Mouse (Mus musculus) thymus, postnatal 0 days (tissue): ENCODE data around the gene Samd13. TPM values are rescaled to one million over a fixed set of nuclear protein-coding genes. Genes with fewer than 3 reads are reported as not detected.

Experiments used
- DNase-seq: peaks from one replicate; pipeline ENCODE4 v3.0.0-alpha.2; 2015; ENCODE audit warnings: low spot score
- polyA plus RNA-seq: library from polyadenylated mRNA; unstranded; fragments of >200 nt; fragmentation: Nextera tagmentation; extraction: Ambion mirVana; gene quantifications from 2 replicates; pipeline ENCODE4 v1.2.1, GENCODE M21; 2015

Gene Samd13
- polyA plus RNA-seq, 1 experiment from 2014 or later = 0.57 TPM

GRCm38 (mm10) chr3:146616533-146617283 is 68.7 kb downstream of the Samd13 start:
- DNase-seq = no peak

- no peak for DNase-seq
Measured at GRCm38 (mm10) chr3:146615496-146615895, 69.9 kb downstream of the Samd13 start, which contains the start of gene Dnase2b. Gene Dnase2b (minus strand): TSS chr3:146615596.

- DNase-seq = no peak
Measured at GRCm38 (mm10) chr3:146611821-146612220, 73.6 kb downstream of the Samd13 start.

- DNase-seq = no peak
Measured at GRCm38 (mm10) chr3:146611261-146611660, 74.1 kb downstream of the Samd13 start.

GRCm38 (mm10) chr3:146610322-146610721 is 75.1 kb downstream of the Samd13 start:
- DNase-seq = no peak

- no peak for DNase-seq
Measured at GRCm38 (mm10) chr3:146607368-146607767, 78.0 kb downstream of the Samd13 start.

GRCm38 (mm10) chr3:146604647-146605046 is 80.7 kb downstream of the Samd13 start:
- DNase-seq = no peak

GRCm38 (mm10) chr3:146602531-146602930 is 82.9 kb downstream of the Samd13 start:
- no peak for DNase-seq

- DNase-seq = no peak
Measured at GRCm38 (mm10) chr3:146601205-146601604, 84.2 kb downstream of the Samd13 start.

- DNase-seq = no peak
Measured at GRCm38 (mm10) chr3:146599198-146599900, 86.0 kb downstream of the Samd13 start.

GRCm38 (mm10) chr3:146598411-146598810 is 87.0 kb downstream of the Samd13 start:
- no peak for DNase-seq

GRCm38 (mm10) chr3:146596864-146597263 is 88.5 kb downstream of the Samd13 start:
- DNase-seq = no peak

GRCm38 (mm10) chr3:146596387-146596786 is 89.0 kb downstream of the Samd13 start:
- DNase-seq = no peak

- no peak for DNase-seq
Measured at GRCm38 (mm10) chr3:146595440-146595839, 90.0 kb downstream of the Samd13 start.

Other genes starting within 250 kb of the Samd13 start
- 5.6 and 7.6 TPM in 2 replicates for gene Ctbs, start 235.8 kb downstream of the Samd13 start, polyA plus RNA-seq
- 5.7 and 8.1 TPM in 2 replicates for gene Spata1, start 185.8 kb downstream of the Samd13 start, polyA plus RNA-seq
- gene Gng5, start 185.8 kb downstream of the Samd13 start, polyA plus RNA-seq = 1,086 and 1,155 TPM in 2 replicates
- 75.1 and 80.8 TPM in 2 replicates for gene Rpf1, start 164.2 kb downstream of the Samd13 start, polyA plus RNA-seq
- gene Uox, start 115.2 kb downstream of the Samd13 start, polyA plus RNA-seq = 0.10 and 0.35 TPM in 2 replicates
- gene Dnase2b, start 70.0 kb downstream of the Samd13 start, polyA plus RNA-seq = 0.07 TPM in 1 of 2 replicates, not detected in the other
- not detected in 2 replicates for gene 4930503B20Rik, start 34.3 kb downstream of the Samd13 start, polyA plus RNA-seq
- 60.6 and 67.3 TPM in 2 replicates for gene Prkacb, start 127.4 kb upstream of the Samd13 start, polyA plus RNA-seq
- 0.13 and 0.17 TPM in 2 replicates for gene Ttll7, start 166.8 kb upstream of the Samd13 start, polyA plus RNA-seq